Mouse (Mus musculus) adipose tissue, adult 10 weeks (tissue): ENCODE data around the gene Zfp456. TPM values are rescaled to one million over a fixed set of nuclear protein-coding genes. Genes with fewer than 3 reads are reported as not detected.

ENCODE experiments used
- polyA plus RNA-seq: library from polyadenylated mRNA; stranded (reverse); fragments of 350-450 nt; fragmentation: Illumina TruSeq; extraction: RNeasy Lipid Tissue Mini Kit (QIAGEN cat#74804); gene quantifications from one replicate; pipeline ENCODE4 v1.2.3, GENCODE M21; 2014; ENCODE audit warnings: low read depth, low replicate concordance

Zfp456 gene
- 1.4 TPM for polyA plus RNA-seq

DNA sequence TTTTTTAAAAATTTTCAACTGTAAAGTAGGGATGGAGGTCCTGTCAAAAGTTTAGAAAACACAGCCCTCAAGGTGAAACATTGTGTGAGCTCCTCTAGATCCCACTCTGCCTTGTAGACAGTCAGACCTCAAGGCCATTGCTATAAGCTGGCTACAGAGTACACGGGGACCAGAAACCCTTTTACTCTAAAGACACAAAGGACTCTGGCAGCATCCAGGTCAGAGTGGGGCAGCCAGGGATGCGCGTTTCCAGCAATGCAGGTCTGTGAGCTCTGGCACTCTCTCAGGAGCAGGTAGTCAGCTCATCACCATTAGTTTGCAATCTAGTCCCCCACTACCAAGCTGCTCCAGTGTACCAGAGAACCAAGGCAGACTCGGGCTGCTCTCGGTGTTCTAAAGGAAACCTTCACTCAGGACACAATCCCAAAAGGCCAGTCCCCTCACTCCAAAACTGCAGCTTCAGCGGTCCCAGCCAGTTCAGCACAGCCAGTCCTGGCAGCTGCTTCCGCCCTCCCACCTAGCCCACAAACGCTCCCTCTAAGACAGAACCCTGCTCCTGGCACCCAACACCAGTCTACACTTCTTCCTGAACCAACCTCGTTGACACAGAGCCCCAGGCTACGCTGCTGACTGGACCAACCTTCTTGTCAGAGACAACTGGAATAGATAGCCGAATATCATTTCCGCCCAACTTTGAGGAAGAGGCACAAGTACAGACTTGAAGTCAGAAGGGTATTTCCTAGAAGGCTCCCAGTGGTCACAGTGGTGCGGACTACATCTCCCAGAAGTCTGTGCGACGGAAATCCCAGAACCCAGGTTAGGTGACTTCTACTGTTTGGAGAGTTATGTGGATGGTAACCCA is at the start of gene Zfp456, which contains the start of gene Gm28041:
Zfp456 (minus strand) TSS at position 761 of the 862 bp plus-strand sequence.
Gm28041 (minus strand) TSS at position 684 of the 862 bp plus-strand sequence.

GRCm38 (mm10) chr13:67421207-67421857 is 45.7 kb upstream of the Zfp456 start, which contains the start of gene Zfp459:
Gene Zfp459 (minus strand): TSS chr13:67421418.

GRCm38 (mm10) chr13:67399183-67399903 is 23.7 kb upstream of the Zfp456 start, which contains the start of gene Zfp429:
Gene Zfp429 (minus strand): TSS chr13:67399819.

GRCm38 (mm10) chr13:67360131-67360744 is 15.4 kb downstream of the Zfp456 start, which contains the start of the genes Gm28044 and Zfp953:
Gene Gm28044 (minus strand): TSS chr13:67360536.
Gene Zfp953 (minus strand): TSS chr13:67360605.

DNA sequence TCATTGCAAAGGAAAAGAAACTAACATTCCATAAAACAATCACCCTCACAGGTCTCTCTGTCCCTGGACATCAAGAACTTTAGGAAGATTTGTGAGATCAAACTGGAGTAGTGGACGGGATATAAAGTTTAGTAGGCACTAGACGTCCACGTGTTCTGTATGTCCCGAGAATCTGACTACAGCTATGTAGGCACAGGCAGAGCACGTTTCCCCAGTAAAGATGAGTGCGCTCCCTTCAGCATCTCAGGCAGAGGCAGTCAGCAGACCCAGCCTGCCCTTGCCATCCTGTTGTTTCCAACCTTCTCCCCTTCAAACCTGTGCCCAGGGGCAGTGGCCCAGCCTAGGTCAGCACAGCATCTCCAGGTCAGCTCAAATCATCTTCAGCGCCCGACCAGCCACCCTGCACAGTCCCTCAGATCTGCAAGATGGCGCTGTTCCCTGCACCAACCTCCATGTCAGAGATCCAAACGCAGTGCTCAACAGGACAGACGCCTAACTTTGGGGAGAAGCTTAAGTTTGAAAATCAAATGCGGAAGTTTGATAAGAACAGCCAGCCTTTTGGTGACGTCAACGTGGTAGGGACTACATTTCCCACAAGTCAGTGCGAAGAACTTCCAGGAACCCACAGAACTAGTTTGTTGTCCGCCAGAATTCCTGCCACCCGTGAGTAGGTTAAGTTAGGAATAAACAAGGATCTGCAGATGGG is 43.4 kb downstream of the Zfp456 start, which contains the start of gene Zfp595:
Zfp595 (minus strand) TSS at position 552 of the 706 bp plus-strand sequence.

Other genes with a start within 250 kb of the Zfp456 start
- gene Rsl1, start 202.6 kb downstream of the Zfp456 start, polyA plus RNA-seq, result 4.8 TPM
- 2.4 TPM for gene Zfp455, start 181.3 kb downstream of the Zfp456 start, polyA plus RNA-seq
- 6.5 TPM for gene Zfp458, start 97.3 kb downstream of the Zfp456 start, polyA plus RNA-seq
- gene Zfp457, start 69.3 kb downstream of the Zfp456 start, polyA plus RNA-seq, result 2.6 TPM
- 4.2 TPM for gene Zfp595, start 43.2 kb downstream of the Zfp456 start, polyA plus RNA-seq
- gene Gm28044, start 15.3 kb downstream of the Zfp456 start, polyA plus RNA-seq, result not detected
- gene Zfp953, start 15.2 kb downstream of the Zfp456 start, polyA plus RNA-seq, result 2.4 TPM
- gene Gm28041, start 77 bp downstream of the Zfp456 start, polyA plus RNA-seq, result 0.48 TPM
- gene Zfp429, start 24.0 kb upstream of the Zfp456 start, polyA plus RNA-seq, result 6.1 TPM
- 1.4 TPM for gene Zfp459, start 45.6 kb upstream of the Zfp456 start, polyA plus RNA-seq
- 9.8 TPM for gene Zfp874a, start 75.8 kb upstream of the Zfp456 start, polyA plus RNA-seq
- gene Zfp874b, start 108.4 kb upstream of the Zfp456 start, polyA plus RNA-seq, result 7.1 TPM
- 7.5 TPM for gene Zfp58, start 124.7 kb upstream of the Zfp456 start, polyA plus RNA-seq
- not detected for gene Gm26965, start 150.3 kb upstream of the Zfp456 start, polyA plus RNA-seq
- gene Zfp87, start 150.4 kb upstream of the Zfp456 start, polyA plus RNA-seq, result 16.9 TPM
- 5.2 TPM for gene Zfp748, start 178.0 kb upstream of the Zfp456 start, polyA plus RNA-seq
- gene Zfp729b, start 233.9 kb upstream of the Zfp456 start, polyA plus RNA-seq, result 5.3 TPM